Mouse (Mus musculus) heart, embryonic 14.5 days (tissue): ENCODE results near the gene Ptprc. TPM values are rescaled to one million over a fixed set of nuclear protein-coding genes. Genes with fewer than 3 reads are reported as not detected.

Source experiments
- ATAC-seq: fragments of 200-750 bp; cut with Nextera tagmentation; 2 replicates; pipeline ENCODE4 v1.8.0; 2017; ENCODE audit warnings: low read depth, moderate TSS enrichment; ENCODE audit not compliant: insufficient number of reproducible peaks, insufficient read depth, low FRiP score
- H3K27ac ChIP-seq, 2 experiments: fragments of 200-500 bp in 1 of 2; fragments of 300-500 bp in 1 of 2; sonication (generic) in 1 of 2; replicated peaks in 1 of 2; 2 replicates each; pipeline ENCODE4 v1.5.1; 2012 to 2014; ENCODE audit warnings: low read depth in 2 of 2, low read length in 2 of 2, control low read depth in 1 of 2, mild to moderate bottlenecking in 1 of 2, mixed read lengths in 1 of 2; ENCODE audit not compliant: control insufficient read depth in 1 of 2, insufficient read depth in 1 of 2
- H3K27me3 ChIP-seq: fragments of 300-500 bp; sonication (generic); 2 replicates; pipeline ENCODE4 v1.6.1; 2014; ENCODE audit warnings: mild to moderate bottlenecking, low read length, control low read depth; ENCODE audit not compliant: control insufficient read depth, insufficient read depth
- H3K36me3 ChIP-seq: fragments of 300-500 bp; sonication (generic); 2 replicates; pipeline ENCODE4 v1.6.1; 2014; ENCODE audit warnings: mild to moderate bottlenecking, control low read depth, low read length, mixed read lengths; ENCODE audit not compliant: control insufficient read depth, insufficient read depth
- H3K4me1 ChIP-seq, 2 experiments: fragments of 200-500 bp in 1 of 2; fragments of 300-500 bp in 1 of 2; sonication (generic) in 1 of 2; 2 replicates each; pipeline ENCODE4 v1.6.1; 2012 to 2014; ENCODE audit warnings: low read length in 2 of 2, control low read depth in 1 of 2, mixed read lengths in 1 of 2; ENCODE audit not compliant: control insufficient read depth in 2 of 2, insufficient read depth in 2 of 2
- H3K4me2 ChIP-seq: fragments of 300-500 bp; sonication (generic); 2 replicates; pipeline ENCODE4 v1.6.1; 2014; ENCODE audit warnings: mild to moderate bottlenecking, low read length
- H3K4me3 ChIP-seq, 2 experiments: fragments of 200-500 bp in 1 of 2; fragments of 300-500 bp in 1 of 2; sonication (generic) in 1 of 2; 2 replicates each; pipeline ENCODE4 v1.5.1; 2012 to 2014; ENCODE audit warnings: low read length in 2 of 2, mild to moderate bottlenecking in 2 of 2, control low read depth in 1 of 2, low read depth in 1 of 2, moderate library complexity in 1 of 2; ENCODE audit not compliant: control insufficient read depth in 1 of 2, insufficient read depth in 1 of 2
- H3K9ac ChIP-seq: fragments of 300-500 bp; sonication (generic); 2 replicates; pipeline ENCODE4 v1.6.1; 2014; ENCODE audit warnings: mild to moderate bottlenecking, low read length
- H3K9me3 ChIP-seq: fragments of 300-500 bp; sonication (generic); 2 replicates; pipeline ENCODE4 v1.6.1; 2016; ENCODE audit warnings: low read length, control low read depth; ENCODE audit not compliant: control insufficient read depth
- WGBS: fragments of 180-500 bp; shearing (Covaris S2); extraction: QIAGEN DNeasy Blood & Tissue Kit; methylation state at CpG from one replicate; pipeline ENCODE4 v1.1.7; 2014; 5-methylcytosine and 5-hydroxymethylcytosine counted together
- polyA plus RNA-seq: library from polyadenylated mRNA; unstranded; fragments of >200 nt; fragmentation: Nextera tagmentation; extraction: Ambion mirVana; gene quantifications from 2 replicates; pipeline ENCODE4 v1.2.1, GENCODE M21; 2014

Ptprc gene
- polyA plus RNA-seq, 1 experiment from 2014 or later, result 1.9 TPM

- WGBS, result 84% methylated on average over 9 of the region's 9 CpGs
- Histone ChIP-seq H3K9me3 (no peaks in the 10 kb centered on the region), H3K9ac (no peak overlapping the region), H3K4me2 (peak overlapping the region; percentile 52), H3K27ac (no peak overlapping the region), H3K4me3 (peak overlapping the region in 1 of 2 experiments; percentile 6; a peak in 1 of 4 replicates), H3K4me1 (no peaks in the 10 kb centered on the region), H3K36me3 (no peaks in the 10 kb centered on the region), H3K27me3 (no peaks in the 10 kb centered on the region)
- ATAC-seq, result no peak
Measured at GRCm38 (mm10) chr1:138135637-138136372, 39.7 kb downstream of the Ptprc start.

DNA sequence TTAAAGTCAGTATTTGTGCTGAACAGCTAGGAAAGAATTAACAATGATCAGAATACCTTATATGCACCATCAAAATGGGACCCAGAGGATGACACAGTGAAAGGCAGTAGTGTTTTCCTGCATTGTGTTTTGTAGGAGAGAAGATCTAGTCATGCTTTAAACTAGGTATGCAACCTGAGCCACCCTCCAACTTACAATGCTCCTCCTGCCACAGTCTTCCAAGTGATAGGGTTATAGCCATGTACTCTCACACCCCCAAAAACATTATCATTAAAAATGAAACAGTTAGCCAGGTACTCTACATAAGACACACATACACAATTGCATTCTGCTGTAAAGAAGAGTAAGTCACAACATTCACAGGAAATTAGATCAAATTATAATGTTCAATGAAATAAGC is 40.4 kb downstream of the Ptprc start:
- Histone ChIP-seq H3K27me3 (no peaks in the 10 kb centered on the region), H3K27ac (no peak overlapping the region), H3K4me2 (no peak overlapping the region), H3K4me3 (no peak overlapping the region), H3K4me1 (no peaks in the 10 kb centered on the region), H3K9me3 (no peaks in the 10 kb centered on the region), H3K9ac (no peak overlapping the region), H3K36me3 (no peaks in the 10 kb centered on the region)
- ATAC-seq, result no peak

GRCm38 (mm10) chr1:138134324-138134723 is 41.2 kb downstream of the Ptprc start:
- 61% methylated on average over 6 of the region's 6 CpGs for WGBS
- H3K4me2 ChIP-seq, result no peak overlapping the region
- no peaks in the 10 kb centered on the region for H3K9me3 ChIP-seq
- no peak for ATAC-seq
- H3K36me3 ChIP-seq, result no peaks in the 10 kb centered on the region
- H3K4me3 ChIP-seq, result no peak overlapping the region
- no peaks in the 10 kb centered on the region for H3K27me3 ChIP-seq
- H3K27ac ChIP-seq, result no peak overlapping the region
- no peaks in the 10 kb centered on the region for H3K4me1 ChIP-seq
- H3K9ac ChIP-seq, result no peak overlapping the region

GRCm38 (mm10) chr1:138131739-138132138 is 43.8 kb downstream of the Ptprc start:
- Histone ChIP-seq H3K27ac (no peak overlapping the region), H3K4me1 (peaks cover 0 to under 1% of the 10 kb centered on the region in 2 experiments; a peak in 2 of 4 replicates), H3K36me3 (no peaks in the 10 kb centered on the region), H3K9ac (no peak overlapping the region), H3K4me2 (no peak overlapping the region), H3K27me3 (no peaks in the 10 kb centered on the region), H3K9me3 (no peaks in the 10 kb centered on the region), H3K4me3 (no peak overlapping the region)
- no peak for ATAC-seq
- 75% methylated on average over 2 of the region's 2 CpGs for WGBS

DNA sequence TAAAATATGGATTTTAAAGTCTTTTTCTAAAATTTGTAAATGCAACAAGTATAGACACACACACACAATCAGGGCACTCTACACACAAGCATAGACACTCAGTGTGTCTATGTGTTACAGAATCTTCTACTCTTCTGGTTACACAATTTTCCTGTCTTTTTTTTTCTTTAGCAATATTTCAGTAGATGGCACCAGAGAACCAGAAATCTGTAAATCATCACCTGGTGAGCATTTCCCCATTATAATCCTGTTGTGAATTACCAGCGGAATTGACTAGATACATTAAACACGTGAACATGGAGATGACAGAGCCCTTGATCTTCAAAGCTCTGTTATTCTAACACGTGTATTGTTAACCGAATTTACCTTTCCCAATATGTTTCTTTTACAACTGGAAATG is 45.4 kb downstream of the Ptprc start:
- no peak for ATAC-seq
- no peak overlapping the region for H3K4me3 ChIP-seq
- no peak overlapping the region for H3K4me2 ChIP-seq
- WGBS, result 58% methylated on average over 4 of the region's 4 CpGs
- H3K9ac ChIP-seq, result no peak overlapping the region
- H3K27ac ChIP-seq, result no peak overlapping the region
- no peaks in the 10 kb centered on the region for H3K27me3 ChIP-seq
- H3K4me1 ChIP-seq, result peaks cover 0 to 3% of the 10 kb centered on the region in 2 experiments; a peak in 2 of 4 replicates
- H3K36me3 ChIP-seq, result no peaks in the 10 kb centered on the region
- H3K9me3 ChIP-seq, result no peaks in the 10 kb centered on the region

GRCm38 (mm10) chr1:138126843-138127242 is 48.7 kb downstream of the Ptprc start:
- Histone ChIP-seq H3K36me3 (no peaks in the 10 kb centered on the region), H3K27ac (no peak overlapping the region), H3K4me1 (peaks cover 0 to 3% of the 10 kb centered on the region in 2 experiments; a peak in 2 of 4 replicates), H3K27me3 (no peaks in the 10 kb centered on the region), H3K9ac (no peak overlapping the region), H3K4me2 (peak overlapping the region; percentile 19), H3K9me3 (no peaks in the 10 kb centered on the region), H3K4me3 (no peak overlapping the region)
- WGBS, result 34% methylated on average over 8 of the region's 8 CpGs
- ATAC-seq, result no peak

DNA sequence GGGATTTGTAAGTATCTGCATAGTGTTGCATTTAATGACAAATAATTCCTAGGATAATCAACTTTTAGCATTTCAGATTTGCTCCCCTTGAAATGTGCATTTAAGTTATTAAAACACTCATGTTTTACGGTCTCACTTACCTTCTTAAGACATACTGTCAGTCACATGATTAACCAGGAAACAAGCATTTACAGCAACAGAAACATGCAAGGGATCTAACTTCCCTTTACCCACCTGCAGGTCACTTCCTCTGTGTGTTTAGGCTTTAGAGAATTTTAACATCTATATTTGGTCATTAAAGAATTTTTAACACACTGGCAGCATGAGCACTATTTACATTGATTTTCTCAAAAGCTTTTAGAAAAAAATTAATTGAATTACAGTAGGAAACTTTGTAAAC is 50.2 kb downstream of the Ptprc start:
- Histone ChIP-seq H3K4me1 (peaks cover 0 to 3% of the 10 kb centered on the region in 2 experiments; a peak in 2 of 4 replicates), H3K4me3 (no peak overlapping the region), H3K27me3 (no peaks in the 10 kb centered on the region), H3K36me3 (no peaks in the 10 kb centered on the region), H3K27ac (no peak overlapping the region), H3K9ac (no peak overlapping the region), H3K4me2 (no peak overlapping the region), H3K9me3 (no peaks in the 10 kb centered on the region)
- 84% methylated on average over 1 of the region's 1 CpGs for WGBS
- no peak for ATAC-seq

- no peak overlapping the region for H3K4me2 ChIP-seq
- no peak overlapping the region for H3K27ac ChIP-seq
- H3K9ac ChIP-seq, result no peak overlapping the region
- peaks cover 0 to 3% of the 10 kb centered on the region in 2 experiments; a peak in 2 of 4 replicates for H3K4me1 ChIP-seq
- WGBS, result 40% methylated on average over 3 of the region's 3 CpGs
- H3K36me3 ChIP-seq, result no peaks in the 10 kb centered on the region
- H3K4me3 ChIP-seq, result no peak overlapping the region
- no peaks in the 10 kb centered on the region for H3K9me3 ChIP-seq
- ATAC-seq, result no peak
- H3K27me3 ChIP-seq, result no peaks in the 10 kb centered on the region
Measured at GRCm38 (mm10) chr1:138123866-138124265, 51.6 kb downstream of the Ptprc start.
